Mouse (Mus musculus) gastrocnemius, postnatal 36 days (tissue): ENCODE measurements around the gene Myo1f. TPM values are rescaled to one million over a fixed set of nuclear protein-coding genes. Genes with fewer than 3 reads are reported as not detected.
"Not testable (repeated sequence)": the region's sequence is repeated elsewhere in the genome, so short reads cannot be mapped to it uniquely, and the experiment has no call there.

Source experiments
- DNase-seq, 2 experiments: peaks; one replicate each; pipeline ENCODE4 v3.0.0; 2022
- intact Hi-C: fragments of 180-260 bp; cut with DNase I; formaldehyde crosslinking; loops from one replicate; pipeline ENCODE4 v1.15.1; 2025
- total RNA-seq, 2 experiments: library from RNA; stranded (reverse); gene quantifications; 2 replicates each; pipeline ENCODE4 v1.2.3; 2021

Myo1f gene
- total RNA-seq, 2 experiments from 2014 or later = 0.77 to 1.4 TPM

- intact Hi-C loops = no loop called here
- no peak for DNase-seq
Observed at GRCm38 (mm10) chr17:33564599-33564998, 9.1 kb downstream of the Myo1f start.

DNA sequence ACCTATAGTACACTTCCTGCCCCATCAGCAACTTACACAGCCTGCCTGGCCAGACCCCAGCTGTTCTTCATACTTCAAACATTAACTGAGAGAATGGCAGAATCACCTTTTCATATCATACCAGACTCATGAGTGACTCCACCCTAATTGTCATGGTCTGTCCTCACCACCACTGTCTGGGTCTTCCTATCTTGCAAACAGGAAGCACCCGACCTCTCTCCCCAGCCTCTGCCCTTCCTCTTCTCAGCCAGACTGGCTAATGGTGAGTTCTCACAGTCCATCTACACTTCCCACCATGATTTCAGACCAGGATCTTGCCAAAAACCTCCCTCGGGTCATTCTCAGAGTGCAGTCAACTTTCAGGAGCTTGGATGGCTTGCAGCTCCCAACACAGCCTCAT lies 10.7 kb downstream of the Myo1f start:
- intact Hi-C loops = no loop called here
- DNase-seq = no peak

DNA sequence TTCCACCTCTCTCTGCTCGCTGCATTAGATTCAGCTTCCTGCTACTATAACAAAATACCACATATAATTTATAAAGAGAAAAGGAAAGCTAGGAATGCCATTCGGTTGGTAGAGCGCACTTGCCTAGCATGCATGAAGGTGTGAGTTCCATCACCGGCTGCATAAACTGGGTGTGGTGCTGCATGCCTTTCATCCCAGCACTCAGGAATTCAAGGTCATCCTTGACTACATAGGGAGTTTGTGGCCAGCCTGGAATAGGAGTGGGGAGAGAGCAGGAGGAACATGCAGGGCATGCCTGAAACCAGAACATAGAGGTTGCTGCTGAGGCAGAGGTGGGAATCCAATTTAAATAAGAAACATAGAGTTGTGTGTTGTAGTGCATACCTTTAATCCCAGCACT lies 28.6 kb downstream of the Myo1f start:
- intact Hi-C loops = no loop called here
- no peak for DNase-seq

DNA sequence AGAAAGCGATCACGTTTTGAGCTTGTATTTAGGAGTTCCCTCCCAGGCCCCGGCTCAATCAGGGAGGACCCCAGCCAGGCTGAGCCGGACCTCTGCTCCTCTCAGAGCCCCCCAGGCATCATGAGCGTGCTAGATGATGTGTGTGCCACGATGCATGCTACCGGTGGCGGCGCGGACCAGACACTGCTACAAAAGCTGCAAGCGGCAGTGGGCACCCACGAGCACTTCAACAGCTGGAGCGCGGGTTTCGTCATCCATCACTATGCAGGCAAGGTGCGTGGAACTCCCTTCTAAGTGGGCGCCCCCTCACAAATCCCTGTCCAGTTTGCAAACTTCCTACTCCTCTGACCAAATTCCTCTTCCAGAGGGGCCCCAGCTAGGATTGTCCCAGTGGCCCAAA lies 30.5 kb downstream of the Myo1f start:
- DNase-seq = no peak
- intact Hi-C loops = no loop called here

- intact Hi-C loops = no loop called here
- no peak for DNase-seq
Observed at GRCm38 (mm10) chr17:33597271-33597670, 41.8 kb downstream of the Myo1f start.

GRCm38 (mm10) chr17:33598506-33598905 lies 43.0 kb downstream of the Myo1f start:
- intact Hi-C loops = no loop called here
- no peak for DNase-seq

- DNase-seq = no peak
- intact Hi-C loops = no loop called here
Observed at GRCm38 (mm10) chr17:33599836-33600475, 44.4 kb downstream of the Myo1f start.

GRCm38 (mm10) chr17:33600831-33601230 lies 45.3 kb downstream of the Myo1f start:
- intact Hi-C loops = no loop called here
- no peak for DNase-seq

DNA sequence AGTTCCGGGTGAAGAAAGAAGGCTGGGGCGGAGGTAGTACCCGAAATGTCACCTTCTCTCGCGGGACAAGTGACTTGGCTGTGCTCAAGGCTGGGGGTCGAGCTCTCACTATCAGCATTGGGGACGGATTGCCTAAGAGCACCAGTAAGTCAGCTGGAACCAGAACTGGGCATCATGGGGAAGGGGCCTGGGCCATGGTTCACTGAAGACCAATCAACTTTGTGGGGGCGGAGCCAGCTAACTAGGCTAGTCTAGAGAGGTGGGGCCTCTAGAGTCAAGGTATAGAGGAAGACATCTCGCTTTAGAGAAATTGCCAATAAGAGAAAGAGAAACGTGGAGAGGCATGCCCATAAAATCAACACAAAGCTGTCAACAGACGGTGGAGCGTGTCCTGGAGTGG lies 46.4 kb downstream of the Myo1f start:
- no peak for DNase-seq
- intact Hi-C loops = no loop called here

- DNase-seq = no peak
- intact Hi-C loops = no loop called here
Observed at GRCm38 (mm10) chr17:33607273-33607672, 51.8 kb downstream of the Myo1f start.

- intact Hi-C loops = no loop called here
- no peak for DNase-seq
Observed at GRCm38 (mm10) chr17:33610548-33610947, 55.0 kb downstream of the Myo1f start.

GRCm38 (mm10) chr17:33613726-33614125 lies 58.2 kb downstream of the Myo1f start:
- intact Hi-C loops, DNase-seq: not testable (repeated sequence)

DNA sequence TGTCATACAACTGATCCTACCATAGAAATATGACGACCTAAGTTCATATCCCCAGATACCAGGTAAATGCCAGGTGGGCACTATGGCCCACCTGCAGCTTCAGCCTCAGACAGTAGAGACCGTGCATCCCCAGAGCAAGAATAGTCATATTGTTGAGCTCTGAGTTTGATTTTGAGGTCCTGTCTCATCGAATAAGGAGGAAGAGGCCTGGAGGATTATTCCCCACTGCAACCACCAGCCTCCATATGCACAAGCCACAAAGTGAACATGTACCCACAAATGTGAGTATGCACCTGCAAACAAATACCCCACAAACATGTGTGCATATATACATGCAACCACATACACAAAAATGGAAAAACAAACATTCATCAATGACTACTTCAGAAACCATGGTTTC lies 71.8 kb downstream of the Myo1f start:
- intact Hi-C loops = no loop called here
- no peak for DNase-seq

GRCm38 (mm10) chr17:33628621-33629486 lies 73.3 kb downstream of the Myo1f start, which contains the start of gene Zfp414:
Gene Zfp414 (plus strand): TSS chr17:33629090.
- intact Hi-C loops = no loop called here
- peak; percentile 90 to 92 for DNase-seq

- intact Hi-C loops = no loop called here
- DNase-seq = no peak
Observed at GRCm38 (mm10) chr17:33629487-33630125, 74.1 kb downstream of the Myo1f start.

DNA sequence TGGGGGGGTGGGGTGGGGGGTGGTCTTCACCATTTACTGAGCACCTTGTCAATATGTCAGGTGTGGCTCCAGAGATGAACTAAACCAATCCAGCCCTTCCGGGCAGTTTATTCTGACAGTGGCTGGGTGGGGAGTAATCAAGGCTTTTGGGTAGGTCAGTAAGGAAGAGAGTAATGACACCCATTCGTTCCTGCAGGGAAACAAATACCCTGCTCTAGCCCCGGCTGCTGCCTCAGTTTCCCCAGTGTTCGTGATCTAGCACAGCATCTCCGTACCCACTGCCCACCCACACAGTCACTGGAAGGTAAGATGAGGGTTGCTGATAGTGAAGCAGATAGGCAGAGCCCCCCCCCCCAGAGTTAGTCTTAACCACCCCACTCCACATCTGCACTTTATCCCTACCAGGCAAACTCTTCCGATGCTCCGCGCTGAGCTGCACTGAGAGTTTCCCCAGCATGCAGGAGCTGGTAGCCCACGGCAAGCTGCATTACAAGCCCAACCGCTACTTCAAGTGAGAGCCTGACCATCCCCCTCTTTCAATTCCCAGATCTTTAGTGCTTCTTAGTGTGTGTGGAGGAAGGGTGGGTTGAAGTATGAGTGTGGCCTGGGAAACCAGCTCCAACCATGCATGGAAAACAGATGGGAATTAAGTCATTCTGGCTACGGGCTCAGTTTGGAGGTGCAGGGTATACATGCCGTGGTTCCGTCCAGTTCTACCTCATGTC lies 74.8 kb downstream of the Myo1f start:
- intact Hi-C loops = no loop called here
- no peak for DNase-seq

DNA sequence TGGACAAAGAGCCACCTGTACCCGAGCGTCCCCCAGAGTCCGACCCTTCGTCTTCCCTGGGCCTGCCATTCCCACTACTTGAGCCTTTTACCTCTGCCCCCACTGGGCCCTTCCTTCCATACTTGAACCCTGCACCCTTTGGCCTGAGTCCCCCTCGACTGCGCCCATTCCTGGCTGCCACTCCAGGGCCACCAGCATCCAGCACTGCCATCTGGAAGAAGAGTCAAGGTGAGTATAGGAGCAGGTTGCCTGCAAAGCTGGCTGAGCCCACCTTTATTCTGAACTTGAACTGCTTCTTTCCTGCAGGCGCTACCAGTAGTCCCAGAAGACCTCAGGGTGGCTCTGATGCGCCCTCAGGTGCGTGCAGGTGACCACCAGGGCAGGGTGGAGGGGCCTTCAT lies 75.7 kb downstream of the Myo1f start:
- intact Hi-C loops = no loop called here
- DNase-seq = no peak

DNA sequence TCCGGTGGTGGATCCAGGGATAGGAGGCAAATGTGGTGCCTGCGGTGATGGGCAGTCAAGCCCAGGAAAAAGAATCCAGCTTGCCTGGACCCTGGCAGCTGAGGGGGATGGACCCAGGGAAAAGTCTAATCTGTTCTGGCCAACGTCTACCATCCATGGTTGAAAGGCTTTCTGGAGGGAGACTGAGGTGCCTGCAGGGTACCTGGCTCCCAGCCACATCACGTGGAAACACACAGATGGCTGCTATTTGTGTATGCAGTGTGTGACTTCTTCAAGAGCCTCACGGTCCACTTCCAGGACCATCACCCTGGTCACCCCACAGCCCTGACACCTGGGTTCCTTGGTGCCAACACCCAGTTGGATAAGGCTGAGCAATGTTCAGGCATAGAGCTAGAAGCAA lies 76.3 kb downstream of the Myo1f start:
- no peak for DNase-seq
- intact Hi-C loops = no loop called here

DNA sequence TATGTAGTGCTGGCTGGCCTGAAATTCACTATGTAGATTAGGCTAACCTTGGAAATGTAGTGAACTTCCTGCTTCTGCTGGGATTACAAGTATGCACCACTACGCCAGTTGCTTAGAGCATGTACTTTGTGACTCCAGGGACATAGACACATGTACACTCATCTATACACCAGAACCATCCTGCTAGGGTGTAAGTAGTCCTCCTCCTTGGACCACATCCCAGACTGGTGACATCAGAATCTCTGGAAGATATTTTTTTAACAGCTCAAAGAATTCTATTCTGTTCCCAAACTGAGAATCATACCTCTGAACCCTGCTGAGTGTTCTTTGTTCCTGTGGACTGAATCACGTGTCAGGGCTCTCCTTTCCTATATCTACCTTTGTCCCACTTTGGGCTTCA lies 81.5 kb downstream of the Myo1f start:
- intact Hi-C loops = no loop called here
- no peak for DNase-seq

DNA sequence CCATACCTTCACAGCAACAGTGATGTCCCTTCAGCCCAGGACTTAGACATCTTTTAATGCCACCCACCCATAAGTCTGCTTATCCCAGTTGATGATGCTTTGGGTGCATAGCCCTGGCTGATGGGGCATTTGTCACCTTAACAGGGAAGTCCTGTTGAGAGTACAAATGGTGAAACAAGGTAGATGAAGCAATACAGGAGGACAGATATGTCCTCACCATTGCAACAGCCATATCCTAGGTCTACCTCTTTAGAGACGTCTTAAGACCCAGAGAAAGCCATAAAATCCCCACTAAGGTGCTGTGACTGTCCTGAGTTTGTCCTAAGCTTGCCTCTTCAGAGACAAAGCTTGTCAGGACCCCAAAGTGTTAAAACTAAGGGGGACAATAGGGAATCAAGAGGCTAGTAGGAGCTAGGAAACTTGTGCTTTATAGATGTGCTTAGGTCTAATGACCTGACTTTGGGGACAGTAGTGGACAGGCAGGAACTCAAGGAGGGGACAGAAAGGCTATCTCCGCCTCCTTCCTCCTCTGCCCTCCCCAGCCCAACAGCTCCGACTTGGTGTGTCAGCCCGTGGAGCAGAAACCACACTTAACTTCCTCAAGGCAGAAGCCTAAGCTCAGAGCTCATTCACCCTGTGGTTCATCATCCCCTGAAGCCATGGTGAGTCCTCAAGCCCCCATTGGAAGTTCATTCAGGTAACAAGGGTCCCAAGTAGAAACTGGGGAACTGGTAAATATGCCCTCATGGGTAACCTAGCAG lies 82.2 kb downstream of the Myo1f start, which contains the start of gene Pram1:
TSS of gene Pram1 (plus strand) at position 541 of the 761 bp plus-strand sequence.
- intact Hi-C loops = no loop called here
- DNase-seq = no peak
